Mouse (Mus musculus): ENCODE results near the gene Olfr1339. TPM values are rescaled to one million over a fixed set of nuclear protein-coding genes. Genes with fewer than 3 reads are reported as not detected.

The Olfr1339 gene
- total RNA-seq (2015; ENCODE audit: low replicate concordance), result not detected in 2 replicates
- total RNA-seq (2017; ENCODE audit: low replicate concordance), result not detected in 2 replicates

GRCm38 (mm10) chr4:118731875-118732274 is at the start of gene Olfr1339:
Gene Olfr1339 (plus strand): TSS chr4:118732175.
- no peak for ATAC-seq (replicated peaks; ENCODE audit: low FRiP score, poor library complexity, severe bottlenecking)

GRCm38 (mm10) chr4:118687086-118687485 is 44.9 kb upstream of the Olfr1339 start:
- ATAC-seq (replicated peaks; ENCODE audit: low FRiP score, poor library complexity, severe bottlenecking), result no peak

GRCm38 (mm10) chr4:118692412-118692973 is 39.5 kb upstream of the Olfr1339 start, which contains the start of gene Olfr1342:
Gene Olfr1342 (minus strand): TSS chr4:118692756.
- ATAC-seq (replicated peaks; ENCODE audit: low FRiP score, poor library complexity, severe bottlenecking), result no peak

GRCm38 (mm10) chr4:118693812-118694211 is 38.2 kb upstream of the Olfr1339 start:
- no peak for ATAC-seq (replicated peaks; ENCODE audit: low FRiP score, poor library complexity, severe bottlenecking)

GRCm38 (mm10) chr4:118703223-118703622 is 28.8 kb upstream of the Olfr1339 start, which contains the start of gene Olfr1341:
Gene Olfr1341 (plus strand): TSS chr4:118703523.
- no peak for ATAC-seq (replicated peaks; ENCODE audit: low FRiP score, poor library complexity, severe bottlenecking)

GRCm38 (mm10) chr4:118708086-118708485 is 23.9 kb upstream of the Olfr1339 start:
- ATAC-seq (replicated peaks; ENCODE audit: low FRiP score, poor library complexity, severe bottlenecking), result no peak

- ATAC-seq (replicated peaks; ENCODE audit: low FRiP score, poor library complexity, severe bottlenecking), result no peak
Measured at GRCm38 (mm10) chr4:118711656-118712055, 20.3 kb upstream of the Olfr1339 start.

GRCm38 (mm10) chr4:118719838-118720237 is 12.1 kb upstream of the Olfr1339 start, which contains the start of gene Olfr1340:
Gene Olfr1340 (plus strand): TSS chr4:118720138.
- ATAC-seq (replicated peaks; ENCODE audit: low FRiP score, poor library complexity, severe bottlenecking), result no peak

GRCm38 (mm10) chr4:118721742-118722483 is 10.1 kb upstream of the Olfr1339 start:
- ATAC-seq (replicated peaks; ENCODE audit: low FRiP score, poor library complexity, severe bottlenecking), result no peak

GRCm38 (mm10) chr4:118739574-118739973 is 7.6 kb downstream of the Olfr1339 start:
- ATAC-seq (replicated peaks; ENCODE audit: low FRiP score, poor library complexity, severe bottlenecking), result no peak

- no peak for ATAC-seq (replicated peaks; ENCODE audit: low FRiP score, poor library complexity, severe bottlenecking)
Measured at GRCm38 (mm10) chr4:118740988-118741698, 9.2 kb downstream of the Olfr1339 start.

GRCm38 (mm10) chr4:118741881-118742280 is 9.9 kb downstream of the Olfr1339 start:
- no peak for ATAC-seq (replicated peaks; ENCODE audit: low FRiP score, poor library complexity, severe bottlenecking)

- no peak for ATAC-seq (replicated peaks; ENCODE audit: low FRiP score, poor library complexity, severe bottlenecking)
Measured at GRCm38 (mm10) chr4:118758637-118759036, 26.7 kb downstream of the Olfr1339 start, which contains the start of gene Olfr1338. Gene Olfr1338 (minus strand): TSS chr4:118758737.

- ATAC-seq (replicated peaks; ENCODE audit: low FRiP score, poor library complexity, severe bottlenecking), result no peak
Measured at GRCm38 (mm10) chr4:118782486-118782885, 50.5 kb downstream of the Olfr1339 start, which contains the start of gene Olfr1337. Gene Olfr1337 (minus strand): TSS chr4:118782586.

Other genes with a start within 250 kb of the Olfr1339 start
- gene Tie1, start 242.1 kb upstream of the Olfr1339 start, total RNA-seq (2015; ENCODE audit: low replicate concordance), result not detected in 2 replicates
- not detected in 2 replicates for gene Tie1, start 242.1 kb upstream of the Olfr1339 start, total RNA-seq (2017; ENCODE audit: low replicate concordance)
- gene 2610528J11Rik, start 205.2 kb upstream of the Olfr1339 start, total RNA-seq (2015; ENCODE audit: low replicate concordance), result not detected in 2 replicates
- gene 2610528J11Rik, start 205.2 kb upstream of the Olfr1339 start, total RNA-seq (2017; ENCODE audit: low replicate concordance), result not detected in 2 replicates
- gene Tmem125, start 188.1 kb upstream of the Olfr1339 start, total RNA-seq (2015; ENCODE audit: low replicate concordance), result not detected in 2 replicates
- not detected in 2 replicates for gene Tmem125, start 188.1 kb upstream of the Olfr1339 start, total RNA-seq (2017; ENCODE audit: low replicate concordance)
- not detected in 2 replicates for gene Cfap57, start 111.4 kb upstream of the Olfr1339 start, total RNA-seq (2015; ENCODE audit: low replicate concordance)
- gene Cfap57, start 111.4 kb upstream of the Olfr1339 start, total RNA-seq (2017; ENCODE audit: low replicate concordance), result 0.08 and 0.64 TPM in 2 replicates
- gene Ebna1bp2, start 111.4 kb upstream of the Olfr1339 start, total RNA-seq (2015; ENCODE audit: low replicate concordance), result 12.6 and 19.8 TPM in 2 replicates
- 13.7 and 29.0 TPM in 2 replicates for gene Ebna1bp2, start 111.4 kb upstream of the Olfr1339 start, total RNA-seq (2017; ENCODE audit: low replicate concordance)
- gene Olfr62, start 73.2 kb upstream of the Olfr1339 start, total RNA-seq (2015; ENCODE audit: low replicate concordance), result not detected in 2 replicates
- not detected in 2 replicates for gene Olfr62, start 73.2 kb upstream of the Olfr1339 start, total RNA-seq (2017; ENCODE audit: low replicate concordance)
- gene Olfr1342, start 39.4 kb upstream of the Olfr1339 start, total RNA-seq (2015; ENCODE audit: low replicate concordance), result not detected in 2 replicates
- not detected in 2 replicates for gene Olfr1342, start 39.4 kb upstream of the Olfr1339 start, total RNA-seq (2017; ENCODE audit: low replicate concordance)
- gene Olfr1341, start 28.7 kb upstream of the Olfr1339 start, total RNA-seq (2015; ENCODE audit: low replicate concordance), result not detected in 2 replicates
- not detected in 2 replicates for gene Olfr1341, start 28.7 kb upstream of the Olfr1339 start, total RNA-seq (2017; ENCODE audit: low replicate concordance)
- not detected in 2 replicates for gene Olfr1340, start 12.0 kb upstream of the Olfr1339 start, total RNA-seq (2015; ENCODE audit: low replicate concordance)
- not detected in 2 replicates for gene Olfr1340, start 12.0 kb upstream of the Olfr1339 start, total RNA-seq (2017; ENCODE audit: low replicate concordance)
- gene Olfr1338, start 26.6 kb downstream of the Olfr1339 start, total RNA-seq (2015; ENCODE audit: low replicate concordance), result not detected in 2 replicates
- gene Olfr1338, start 26.6 kb downstream of the Olfr1339 start, total RNA-seq (2017; ENCODE audit: low replicate concordance), result not detected in 2 replicates
- not detected in 2 replicates for gene Olfr1337, start 50.4 kb downstream of the Olfr1339 start, total RNA-seq (2015; ENCODE audit: low replicate concordance)
- gene Olfr1337, start 50.4 kb downstream of the Olfr1339 start, total RNA-seq (2017; ENCODE audit: low replicate concordance), result not detected in 2 replicates
- gene Olfr1335, start 77.8 kb downstream of the Olfr1339 start, total RNA-seq (2015; ENCODE audit: low replicate concordance), result not detected in 2 replicates
- gene Olfr1335, start 77.8 kb downstream of the Olfr1339 start, total RNA-seq (2017; ENCODE audit: low replicate concordance), result not detected in 2 replicates
- not detected in 2 replicates for gene Olfr1333, start 104.1 kb downstream of the Olfr1339 start, total RNA-seq (2015; ENCODE audit: low replicate concordance)
- not detected in 2 replicates for gene Olfr1333, start 104.1 kb downstream of the Olfr1339 start, total RNA-seq (2017; ENCODE audit: low replicate concordance)
- not detected in 2 replicates for gene Olfr1331, start 132.5 kb downstream of the Olfr1339 start, total RNA-seq (2015; ENCODE audit: low replicate concordance)
- not detected in 2 replicates for gene Olfr1331, start 132.5 kb downstream of the Olfr1339 start, total RNA-seq (2017; ENCODE audit: low replicate concordance)
- not detected in 2 replicates for gene Olfr1330, start 156.4 kb downstream of the Olfr1339 start, total RNA-seq (2015; ENCODE audit: low replicate concordance)
- not detected in 2 replicates for gene Olfr1330, start 156.4 kb downstream of the Olfr1339 start, total RNA-seq (2017; ENCODE audit: low replicate concordance)
- not detected in 2 replicates for gene Olfr1329, start 185.3 kb downstream of the Olfr1339 start, total RNA-seq (2015; ENCODE audit: low replicate concordance)
- gene Olfr1329, start 185.3 kb downstream of the Olfr1339 start, total RNA-seq (2017; ENCODE audit: low replicate concordance), result not detected in 2 replicates
- not detected in 2 replicates for gene Olfr1328, start 206.4 kb downstream of the Olfr1339 start, total RNA-seq (2015; ENCODE audit: low replicate concordance)
- gene Olfr1328, start 206.4 kb downstream of the Olfr1339 start, total RNA-seq (2017; ENCODE audit: low replicate concordance), result not detected in 2 replicates
- not detected in 2 replicates for gene Lao1, start 229.4 kb downstream of the Olfr1339 start, total RNA-seq (2015; ENCODE audit: low replicate concordance)
- not detected in 2 replicates for gene Lao1, start 229.4 kb downstream of the Olfr1339 start, total RNA-seq (2017; ENCODE audit: low replicate concordance)

Measured in erythroid progenitor cell, adult 5-6 weeks (primary cell).